Mouse (Mus musculus) T-cell, adult 2 months (primary cell): Measurements from ENCODE around the gene Reep1.

ENCODE experiments used
- DNase-seq: peaks from one replicate; pipeline ENCODE4 v3.0.0; 2022; ENCODE audit warnings: low spot score

The Reep1 gene

GRCm38 (mm10) chr6:71737202-71737601 is 29.8 kb downstream of the Reep1 start:
- no peak for DNase-seq

DNA sequence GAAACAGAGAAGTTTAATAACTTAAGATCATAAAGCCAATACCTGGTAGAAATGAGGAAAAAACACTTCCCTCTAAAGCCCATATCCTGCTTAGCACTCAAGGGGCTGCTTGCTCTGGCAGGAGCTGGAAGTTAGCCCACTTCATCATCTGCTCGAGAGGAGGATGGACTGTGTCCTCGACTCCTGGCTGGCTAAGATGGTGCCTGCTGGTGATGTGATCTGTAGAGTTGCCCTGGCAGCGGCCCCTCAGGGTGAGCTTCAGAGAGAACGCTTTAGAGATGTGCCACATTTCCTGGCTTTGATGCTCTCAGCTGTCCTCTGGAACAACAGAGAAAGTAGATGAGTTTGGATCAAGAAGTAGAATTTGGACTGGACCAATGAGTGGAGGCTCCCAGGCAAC is 31.2 kb downstream of the Reep1 start:
- peak; percentile 1 for DNase-seq

DNA sequence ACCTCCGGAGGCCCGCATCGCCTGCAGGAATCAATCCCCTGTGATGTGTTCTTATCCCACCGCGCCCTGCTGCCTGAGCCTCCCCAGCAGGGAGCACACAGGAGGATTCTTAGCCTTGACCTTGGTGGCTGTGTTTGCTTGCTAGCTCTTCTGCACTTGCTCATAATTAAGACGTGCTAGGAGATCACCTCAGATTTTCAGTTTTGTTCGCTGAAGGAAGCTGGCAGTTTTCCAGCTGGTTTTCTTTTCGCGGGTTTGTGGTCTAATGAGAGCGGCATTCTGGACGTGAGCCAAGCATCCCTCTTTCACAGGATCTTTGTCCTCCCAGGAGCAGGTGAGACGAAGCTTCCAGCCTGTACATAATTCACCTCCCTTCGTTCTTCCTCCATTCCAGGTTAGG is 33.6 kb downstream of the Reep1 start:
- DNase-seq = no peak

- DNase-seq = no peak
These were observed 34.8 kb downstream of the Reep1 start for GRCm38 (mm10) chr6:71741998-71742636.

GRCm38 (mm10) chr6:71744934-71745333 is 37.6 kb downstream of the Reep1 start:
- no peak for DNase-seq

DNA sequence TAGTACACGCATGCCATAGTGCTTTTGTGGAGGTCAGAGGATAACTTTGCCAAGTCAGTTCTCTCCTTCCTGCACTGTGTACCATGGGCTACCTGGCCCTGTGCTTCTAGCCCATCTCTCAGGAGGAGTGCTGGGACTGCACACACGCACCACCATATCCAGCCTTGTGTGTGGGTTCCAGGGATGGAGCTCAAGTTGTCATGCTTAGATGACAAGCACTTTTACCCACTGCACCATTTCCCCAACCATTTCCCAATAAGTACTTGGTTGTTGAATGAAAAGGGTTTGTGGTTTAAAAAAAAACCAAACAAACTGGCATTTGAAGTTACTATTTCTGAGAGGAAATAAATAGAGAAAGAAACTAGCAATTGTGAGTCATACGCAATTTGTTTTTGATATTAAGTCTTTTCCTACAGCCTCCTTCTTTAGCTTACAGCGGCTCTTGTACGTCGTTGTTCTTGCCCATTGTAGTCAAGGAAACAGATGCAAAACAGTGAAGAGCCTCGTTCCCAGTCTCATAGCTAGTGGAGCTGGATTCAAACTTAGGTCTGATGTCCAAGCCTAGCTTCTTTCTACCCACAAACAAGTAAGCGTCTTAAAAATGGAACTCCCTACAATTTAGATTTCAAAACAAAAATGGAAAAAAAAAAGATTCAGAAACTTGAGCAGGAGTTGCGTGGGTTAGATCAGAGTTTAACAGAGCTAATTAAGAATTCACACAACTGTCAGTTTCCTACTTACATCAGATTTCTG is 38.3 kb downstream of the Reep1 start:
- no peak for DNase-seq

GRCm38 (mm10) chr6:71746246-71746645 is 38.9 kb downstream of the Reep1 start:
- no peak for DNase-seq

DNA sequence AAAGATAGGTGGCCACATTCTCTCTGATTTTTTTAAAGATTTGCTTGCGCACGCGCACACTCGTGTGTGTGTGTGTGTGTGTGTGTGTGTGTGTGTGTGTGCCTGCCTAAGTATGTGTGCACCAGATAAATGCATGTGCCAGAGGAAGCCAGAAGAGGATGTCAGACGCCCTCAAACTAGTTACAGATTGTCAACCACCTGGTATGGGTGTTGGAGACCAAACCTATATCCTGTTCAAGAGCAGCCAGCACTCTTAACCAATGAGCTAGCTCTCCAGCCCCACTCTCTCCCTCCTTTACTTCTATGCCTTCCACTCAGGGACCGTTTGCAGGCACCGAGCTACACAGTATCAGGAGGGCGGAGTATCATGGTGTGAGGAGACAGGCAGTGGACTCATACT is 39.5 kb downstream of the Reep1 start:
- peak; percentile 13 for DNase-seq

- no peak for DNase-seq
These were observed 44.2 kb downstream of the Reep1 start for GRCm38 (mm10) chr6:71751602-71752001.

DNA sequence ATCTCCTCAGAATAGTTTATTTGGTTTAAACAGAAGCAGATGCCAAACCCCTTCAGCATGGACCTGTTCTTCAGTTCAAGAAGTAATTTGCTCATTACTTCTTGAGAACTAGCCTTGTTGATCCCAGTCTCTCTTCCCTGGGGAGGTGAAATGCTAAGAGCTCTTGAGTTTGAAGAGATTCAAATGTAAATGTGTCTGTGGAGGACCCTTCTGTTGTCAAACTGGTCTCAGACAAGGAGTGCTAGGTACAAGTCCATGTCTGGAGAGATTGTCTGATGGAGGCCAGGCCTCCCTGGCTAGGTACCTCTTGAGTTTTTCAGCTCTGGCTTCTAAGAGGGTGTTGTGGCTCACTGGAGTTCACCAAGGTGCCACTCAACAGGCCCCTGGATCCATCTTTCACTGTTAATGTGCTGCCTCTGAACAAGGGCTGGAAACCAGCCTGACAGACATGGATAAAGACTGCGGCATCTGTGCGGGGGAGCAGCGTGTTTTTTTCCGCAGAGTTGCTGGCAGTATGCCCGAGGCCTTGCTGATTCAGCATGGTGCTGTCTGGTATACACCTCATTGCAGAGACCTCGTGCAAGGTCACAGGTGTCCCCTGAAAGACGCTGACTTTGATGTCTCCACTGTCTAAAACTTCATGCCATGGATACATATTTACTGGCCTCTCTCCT is 45.6 kb downstream of the Reep1 start:
- no peak for DNase-seq

GRCm38 (mm10) chr6:71757039-71757894 is 49.9 kb downstream of the Reep1 start:
- DNase-seq = peak; percentile 13

- DNase-seq = no peak
These were observed 51.4 kb downstream of the Reep1 start for GRCm38 (mm10) chr6:71758780-71759179.

DNA sequence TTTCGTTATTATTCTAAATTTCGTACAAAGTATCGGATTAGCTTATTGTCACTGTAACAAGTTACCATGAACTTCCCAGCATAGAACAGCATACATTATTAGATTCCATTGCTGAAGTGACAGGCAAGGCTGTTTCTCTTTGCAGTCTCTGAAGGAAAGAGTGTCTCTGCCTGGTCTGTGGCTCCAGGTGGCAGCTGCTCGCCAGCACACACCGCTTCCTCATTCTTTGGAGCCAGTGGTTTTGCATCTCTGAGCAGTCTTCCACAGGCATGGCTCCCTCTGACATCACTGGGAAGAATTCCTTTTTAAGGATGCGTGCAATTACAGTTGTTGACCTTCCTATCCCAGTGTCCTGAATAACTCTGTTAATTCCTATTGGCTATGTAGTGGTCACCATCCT is 52.7 kb downstream of the Reep1 start:
- DNase-seq = no peak

- no peak for DNase-seq
These were observed 60.4 kb downstream of the Reep1 start for GRCm38 (mm10) chr6:71767761-71768160.

DNA sequence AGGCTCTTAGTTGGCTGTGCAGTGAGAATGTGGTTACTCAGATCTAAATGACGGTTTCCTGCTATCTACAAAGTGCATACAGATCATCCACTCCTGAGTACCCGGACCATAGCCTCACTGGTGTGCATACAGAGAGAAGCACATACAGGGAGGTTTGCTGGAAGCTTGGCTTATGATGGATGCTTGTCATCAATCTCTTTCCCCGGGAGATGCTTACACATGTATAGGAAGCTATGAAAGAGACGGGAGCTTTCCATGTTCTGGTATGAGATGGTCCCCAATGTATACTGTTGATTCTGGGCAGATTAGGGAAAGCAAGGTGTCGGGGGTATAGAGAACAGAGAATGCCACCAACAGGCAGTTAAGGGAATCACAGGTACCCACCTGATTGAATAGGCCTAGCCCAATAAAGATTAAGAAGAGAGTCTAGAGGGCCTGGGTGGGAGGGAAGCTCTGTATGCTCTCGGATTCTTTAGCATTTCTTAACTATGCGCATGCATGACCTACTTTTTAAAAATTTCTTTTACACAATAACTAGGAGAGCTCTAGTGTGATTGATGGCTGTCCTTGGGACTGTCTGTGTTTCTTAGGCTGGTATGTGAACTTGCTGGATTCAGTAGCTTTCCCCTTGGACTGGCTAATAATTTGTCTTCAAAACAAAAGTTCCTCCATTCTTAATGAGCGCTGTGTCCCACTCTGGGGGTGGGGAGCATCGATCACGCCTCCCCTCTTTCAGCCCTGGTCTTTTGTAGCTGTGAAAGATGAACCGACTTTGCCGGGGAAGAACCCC is 62.7 kb downstream of the Reep1 start:
- DNase-seq = peak; percentile 6

DNA sequence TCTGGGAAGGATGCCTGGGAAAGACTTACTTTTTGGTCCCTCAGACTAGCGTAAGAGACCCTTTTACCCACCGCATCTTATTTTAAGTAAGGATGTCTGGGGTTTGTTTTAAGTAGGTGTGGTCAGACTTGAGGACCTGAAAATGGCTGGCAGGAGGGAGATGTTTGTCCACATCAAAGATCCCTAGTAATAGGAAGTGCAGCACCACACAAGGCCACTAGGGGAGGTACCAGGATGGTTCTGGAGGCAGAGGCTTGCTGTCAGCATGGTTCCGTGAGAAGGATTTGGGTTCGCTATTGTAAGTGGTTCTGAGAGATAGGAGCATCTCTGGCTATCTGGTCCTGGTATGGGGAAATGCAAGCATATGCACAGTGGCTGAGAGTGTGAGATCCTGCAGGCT is 63.5 kb downstream of the Reep1 start:
- DNase-seq = no peak

DNA sequence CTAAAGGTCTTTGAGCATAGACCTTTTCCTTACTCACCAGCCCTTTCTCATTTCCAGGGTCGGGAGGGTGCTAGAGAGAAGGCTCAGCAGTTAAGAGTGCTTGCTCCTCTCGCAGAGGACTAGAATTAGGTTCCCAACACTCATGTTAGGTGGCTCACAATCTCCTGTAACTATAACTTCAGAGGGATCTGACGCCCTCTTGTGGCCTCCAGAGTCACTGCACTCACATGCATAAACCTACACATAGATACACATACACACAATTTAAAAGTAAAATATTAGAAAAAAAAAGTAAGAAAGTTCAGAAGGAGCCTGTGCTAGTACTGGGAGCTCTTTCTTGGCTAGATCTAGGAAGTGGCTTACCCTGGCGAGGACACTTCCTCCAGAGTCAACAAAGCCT is 63.9 kb downstream of the Reep1 start:
- DNase-seq = no peak

DNA sequence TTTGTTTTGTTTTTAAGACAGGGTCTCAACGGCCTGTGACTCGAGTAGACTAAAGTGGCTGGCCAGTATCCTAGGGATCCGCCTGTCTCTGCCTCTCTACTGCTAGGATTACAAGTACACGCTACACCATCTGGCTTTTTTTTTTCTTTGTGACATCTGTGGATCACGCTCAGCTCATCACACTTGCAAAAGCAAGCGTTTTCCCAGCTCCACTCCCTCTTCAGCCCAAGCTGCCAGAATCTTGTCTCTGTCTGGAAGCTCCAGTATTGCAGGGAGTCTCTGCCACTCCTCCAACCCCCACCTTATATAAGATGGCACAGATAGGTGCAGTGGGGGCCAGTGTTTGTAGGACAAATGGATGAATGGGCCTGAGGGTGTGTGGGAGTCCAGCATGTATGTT is 64.8 kb downstream of the Reep1 start:
- no peak for DNase-seq

- DNase-seq = no peak
These were observed 65.4 kb downstream of the Reep1 start for GRCm38 (mm10) chr6:71772636-71773208.

- DNase-seq = no peak
These were observed 70.7 kb downstream of the Reep1 start for GRCm38 (mm10) chr6:71778016-71778415.

DNA sequence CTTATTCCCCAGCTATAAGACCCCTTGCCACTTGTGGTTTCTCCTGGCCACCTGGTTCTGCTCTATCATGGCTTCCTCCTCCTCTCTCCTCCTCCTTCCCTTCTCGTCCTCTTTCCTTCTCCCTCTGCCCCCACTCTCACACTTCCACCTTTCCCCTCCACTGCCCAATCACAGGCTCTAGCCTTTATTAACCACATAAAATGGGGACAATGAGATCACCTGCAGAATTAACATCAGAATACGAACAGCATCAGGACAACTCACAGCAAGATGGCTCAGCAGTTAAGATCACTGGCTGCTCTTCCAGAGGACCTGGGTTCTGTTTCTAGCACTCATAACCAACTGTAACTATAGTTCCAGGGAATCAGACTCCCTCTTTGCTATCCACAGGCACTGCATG is 72.5 kb downstream of the Reep1 start:
- no peak for DNase-seq
